Mouse (Mus musculus) common myeloid progenitor, adult 5-6 weeks (primary cell): ENCODE measurements around the gene Kif13a. TPM values are rescaled to one million over a fixed set of nuclear protein-coding genes. Genes with fewer than 3 reads are reported as not detected.

Source experiments
- ATAC-seq: replicated peaks from 2 replicates; pipeline ENCODE4 v1.8.0; 2016; ENCODE audit warnings: low read depth, mild to moderate bottlenecking, moderate TSS enrichment, inconsistent platforms; ENCODE audit not compliant: poor library complexity, severe bottlenecking
- total RNA-seq: library from RNA; stranded (forward); fragments of 200-1000, 187-1606 nt; gene quantifications from 2 replicates; pipeline ENCODE4 v1.2.3, GENCODE M21; 2017

Kif13a gene
- 37.5 and 43.5 TPM in 2 replicates for total RNA-seq

DNA sequence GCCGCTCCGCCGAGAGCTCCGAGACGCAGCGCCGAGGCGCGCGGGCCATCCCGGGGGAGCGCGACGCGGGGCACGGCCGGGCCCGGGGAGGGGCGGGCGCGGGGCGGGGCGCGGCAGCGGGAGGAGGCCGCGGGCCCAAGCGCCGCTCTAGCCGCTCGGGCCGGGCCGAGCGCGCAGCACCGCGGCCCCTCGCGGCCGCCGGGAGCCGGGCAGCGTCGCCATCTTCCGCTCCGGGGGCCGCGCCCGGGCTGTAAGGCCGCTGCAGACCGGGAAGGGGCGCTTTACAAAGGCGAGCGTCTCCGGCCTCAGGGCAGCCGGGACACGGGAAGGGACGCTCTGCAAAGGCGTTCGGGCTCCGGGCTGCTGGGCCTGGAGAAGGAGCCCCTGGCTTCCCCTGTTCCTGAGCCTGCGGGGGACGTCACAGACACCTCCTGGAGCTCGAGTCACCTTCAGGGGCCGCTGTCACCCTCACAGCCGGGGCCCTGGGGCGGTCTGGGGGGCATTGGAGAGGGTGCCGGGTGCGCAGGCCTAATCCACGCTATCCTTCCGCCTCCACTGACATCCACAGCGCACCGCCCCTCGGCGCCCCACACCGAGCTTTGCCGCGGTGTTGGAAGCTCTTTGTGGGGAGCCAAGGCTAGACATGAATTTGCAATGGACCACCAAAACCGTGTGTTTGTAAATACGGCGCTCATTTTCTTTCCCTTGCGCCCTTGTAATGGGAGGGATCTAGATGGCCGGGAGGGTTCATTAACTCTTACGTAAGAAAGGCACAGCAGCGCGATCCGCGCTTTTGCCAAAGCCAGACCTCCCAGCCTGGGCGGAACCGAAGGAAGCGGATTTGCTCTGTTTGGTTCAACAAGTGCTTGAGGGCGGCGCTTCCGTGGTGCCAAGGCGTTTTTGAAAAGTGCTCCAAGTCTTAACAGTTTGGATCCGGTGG, at the start of gene Kif13a:
Gene Kif13a (minus strand): TSS at position 149 of the 940 bp plus-strand sequence.
- ATAC-seq: peak; percentile 71

DNA sequence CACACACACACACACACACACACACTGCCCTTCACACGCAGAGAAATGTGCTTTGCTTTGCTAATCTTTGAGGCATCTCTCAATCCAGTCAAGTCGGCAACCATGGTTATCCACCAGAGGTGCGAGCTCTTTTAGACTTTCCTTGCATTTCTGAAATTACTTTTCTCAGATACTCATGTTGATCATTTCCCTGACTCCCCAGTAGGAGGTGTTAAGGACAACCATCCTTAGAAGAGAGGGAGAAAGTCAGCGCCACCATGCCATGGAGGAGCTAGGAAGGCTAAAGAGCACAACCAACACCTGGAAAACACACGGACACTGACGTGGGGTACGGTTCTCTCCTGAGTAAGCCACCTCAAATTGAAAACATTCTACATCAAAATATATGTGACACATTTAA, 46.9 kb upstream of the Kif13a start:
- no peak for ATAC-seq

DNA sequence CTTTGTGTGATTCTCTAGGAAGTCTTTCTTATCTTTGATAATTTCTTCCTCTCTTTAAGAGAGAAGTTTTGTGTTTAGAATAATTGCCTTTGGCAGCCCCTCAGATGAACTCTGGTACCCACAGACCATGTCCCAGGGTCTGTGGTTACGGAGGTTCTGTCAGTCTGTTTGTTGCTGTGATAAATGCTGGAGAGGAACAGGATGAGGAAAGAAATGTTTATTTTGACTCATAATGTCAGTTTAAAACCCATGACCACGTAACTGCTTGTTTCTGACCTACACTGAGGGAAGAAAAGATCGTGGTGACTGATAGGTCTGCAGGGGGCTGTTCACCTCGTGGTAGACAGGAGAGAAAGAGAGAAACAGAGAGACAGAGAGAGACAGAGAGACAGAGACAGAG, 46.3 kb upstream of the Kif13a start:
- ATAC-seq: peak; percentile 67

DNA sequence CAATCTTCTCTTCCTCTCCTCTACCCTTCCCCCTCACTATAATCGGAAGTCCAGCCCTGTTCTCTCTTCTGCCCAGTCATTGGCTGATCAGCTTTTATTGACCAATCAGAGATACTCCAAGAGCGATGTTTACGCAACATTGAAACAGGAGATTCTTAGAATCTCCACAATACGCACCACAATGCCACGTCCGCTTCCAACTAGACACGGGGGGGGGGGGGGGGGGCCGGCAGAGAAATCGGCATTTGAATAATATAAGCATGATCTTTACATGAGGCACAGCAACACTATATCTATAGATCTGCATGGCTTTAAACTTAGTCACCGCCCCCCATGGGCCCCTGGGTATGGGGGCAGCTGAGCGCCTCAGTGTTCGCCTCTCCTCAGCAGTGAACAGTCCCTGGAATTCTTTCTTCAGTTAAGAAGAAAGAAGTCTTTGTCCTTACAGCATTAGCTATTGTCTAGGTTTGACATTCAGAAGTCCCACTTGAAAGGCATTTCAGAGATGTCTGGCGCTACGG, 45.4 kb upstream of the Kif13a start:
- no peak for ATAC-seq

DNA sequence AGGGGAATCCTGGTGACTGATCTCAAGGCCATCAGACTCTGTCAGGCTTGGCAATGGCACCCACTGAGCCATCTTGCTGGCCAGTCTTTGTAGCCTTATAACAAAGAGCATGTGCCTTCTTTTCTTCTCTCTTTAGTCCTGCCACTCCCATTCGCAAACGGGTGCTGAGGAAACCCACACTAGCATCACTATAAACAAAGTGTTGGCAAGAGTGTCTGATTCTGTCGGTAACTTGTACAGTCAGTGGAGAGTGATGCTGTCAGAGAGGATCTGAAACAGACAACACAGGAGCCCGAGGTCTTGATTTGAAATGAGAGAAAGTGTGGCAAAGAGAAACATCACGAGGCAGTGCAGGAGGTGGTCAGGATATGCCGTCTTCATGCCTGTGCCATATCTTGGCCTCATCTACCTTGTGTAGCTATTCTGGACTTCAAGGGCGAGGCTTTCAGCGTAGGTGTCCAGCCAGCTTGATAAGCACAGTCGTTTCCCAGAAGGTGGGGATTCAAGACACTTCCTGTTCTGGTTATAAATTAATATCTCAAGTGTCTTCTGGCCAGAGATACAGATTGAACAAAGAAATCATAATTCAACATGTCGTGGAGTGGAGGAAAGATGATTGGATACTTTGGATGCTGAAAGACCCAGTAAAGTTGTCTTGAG, 40.7 kb upstream of the Kif13a start:
- ATAC-seq: no peak

GRCm38 (mm10) chr13:46968626-46969025, 39.0 kb upstream of the Kif13a start:
- no peak for ATAC-seq

- no peak for ATAC-seq
Measured at GRCm38 (mm10) chr13:46967308-46967707, 37.6 kb upstream of the Kif13a start.

- no peak for ATAC-seq
Measured at GRCm38 (mm10) chr13:46960878-46961474, 31.3 kb upstream of the Kif13a start.

DNA sequence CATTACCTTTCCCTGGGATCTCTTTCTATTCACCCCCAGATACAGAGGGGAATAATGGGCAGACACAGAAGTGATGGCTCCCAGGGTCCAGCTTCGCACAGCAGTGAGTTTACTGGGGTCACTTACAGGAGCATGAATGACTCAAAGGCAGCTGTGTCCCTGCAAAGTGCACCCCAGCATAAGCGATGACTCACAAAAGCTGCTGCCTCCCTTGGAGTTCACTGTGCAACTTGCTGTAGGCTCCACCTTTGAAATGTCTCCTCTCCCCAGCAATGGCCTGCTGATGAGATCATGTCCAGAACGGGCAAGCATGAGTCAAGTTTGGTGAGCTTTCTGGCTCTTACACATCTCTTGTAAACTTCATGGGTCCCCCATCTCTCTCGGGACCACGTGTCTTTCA, 29.5 kb upstream of the Kif13a start:
- no peak for ATAC-seq

GRCm38 (mm10) chr13:46951212-46951611, 21.5 kb upstream of the Kif13a start:
- no peak for ATAC-seq

GRCm38 (mm10) chr13:46949741-46950140, 20.1 kb upstream of the Kif13a start:
- ATAC-seq: no peak

- ATAC-seq: peak; percentile 66
Measured at GRCm38 (mm10) chr13:46948027-46948426, 18.4 kb upstream of the Kif13a start.

DNA sequence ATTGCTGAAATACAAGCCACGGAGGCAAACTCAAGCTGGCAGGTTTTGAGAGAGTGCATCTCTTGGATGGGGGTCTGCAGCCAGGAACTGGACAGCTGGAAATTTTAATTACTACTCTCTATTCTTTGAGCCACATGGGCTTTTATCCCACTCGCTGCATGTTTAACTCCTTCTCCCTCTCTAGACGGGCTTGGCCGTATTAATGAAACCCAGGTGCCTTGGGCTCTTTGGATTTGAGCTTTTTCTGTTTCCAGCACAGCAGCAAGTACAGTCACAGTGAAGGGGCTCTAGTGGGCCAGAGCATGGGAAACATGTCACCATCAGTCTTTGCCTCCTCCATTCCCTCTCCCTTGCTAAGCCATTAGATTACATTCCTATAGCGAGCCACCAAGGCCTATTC, 16.4 kb upstream of the Kif13a start:
- no peak for ATAC-seq

GRCm38 (mm10) chr13:46945256-46945655, 15.6 kb upstream of the Kif13a start:
- ATAC-seq: no peak

DNA sequence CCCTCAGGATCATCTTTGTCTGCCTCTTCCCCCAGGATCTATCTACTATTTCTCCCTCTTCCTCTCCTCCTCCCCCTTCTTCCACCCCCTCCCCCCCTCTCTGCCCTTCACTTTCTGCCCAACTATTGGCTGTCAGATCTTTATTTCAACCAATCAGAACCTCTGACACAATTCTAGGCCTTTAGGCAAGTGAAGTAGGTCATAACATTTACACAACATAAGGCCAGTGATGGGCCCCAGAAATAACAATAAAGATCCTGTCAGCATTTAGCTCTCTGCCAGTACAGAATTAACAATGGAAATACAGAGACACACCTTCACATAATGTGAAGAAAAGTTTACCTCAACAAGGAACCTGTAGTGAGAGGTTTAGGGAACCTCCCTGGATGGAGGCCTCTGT, 13.6 kb upstream of the Kif13a start:
- ATAC-seq: no peak

DNA sequence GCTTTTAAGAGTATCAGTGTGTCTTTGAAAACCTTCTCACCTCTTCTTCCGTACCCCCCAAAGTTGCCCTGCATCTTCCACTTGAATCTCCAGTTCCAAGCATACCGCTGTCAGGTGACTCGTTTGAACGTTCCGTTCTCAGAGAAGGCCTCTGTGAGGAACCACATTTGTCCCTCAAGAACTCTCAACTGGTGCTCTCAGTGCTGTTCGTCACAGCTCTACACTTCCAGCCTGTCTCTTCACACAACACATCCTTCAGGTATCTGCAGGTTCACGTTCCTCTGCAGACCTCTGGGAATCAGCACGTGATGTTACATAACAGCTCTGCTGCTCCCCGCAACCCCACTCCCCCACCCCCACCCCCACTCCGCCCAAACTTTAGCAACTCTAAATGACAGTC, 4.4 kb upstream of the Kif13a start:
- ATAC-seq: no peak

DNA sequence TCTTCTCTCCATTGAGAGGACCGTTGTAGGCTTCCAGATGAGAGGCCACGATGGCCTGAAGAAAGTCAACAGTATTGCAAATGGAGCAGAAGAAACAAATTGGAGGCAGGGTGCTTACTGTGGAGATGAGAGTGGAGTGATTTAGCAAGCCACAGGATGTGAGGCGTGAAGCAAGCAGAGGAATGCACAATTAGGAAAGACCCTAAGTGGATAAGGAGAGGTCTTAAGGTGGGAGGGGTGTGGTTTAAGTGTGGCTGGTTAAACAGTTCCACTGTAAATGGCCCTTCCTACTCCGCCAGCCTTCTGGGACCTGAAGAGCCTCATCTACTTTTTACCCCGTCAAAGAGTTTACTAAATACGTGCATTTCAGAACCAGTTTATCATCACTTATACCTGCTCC, 3.2 kb upstream of the Kif13a start:
- ATAC-seq: no peak

DNA sequence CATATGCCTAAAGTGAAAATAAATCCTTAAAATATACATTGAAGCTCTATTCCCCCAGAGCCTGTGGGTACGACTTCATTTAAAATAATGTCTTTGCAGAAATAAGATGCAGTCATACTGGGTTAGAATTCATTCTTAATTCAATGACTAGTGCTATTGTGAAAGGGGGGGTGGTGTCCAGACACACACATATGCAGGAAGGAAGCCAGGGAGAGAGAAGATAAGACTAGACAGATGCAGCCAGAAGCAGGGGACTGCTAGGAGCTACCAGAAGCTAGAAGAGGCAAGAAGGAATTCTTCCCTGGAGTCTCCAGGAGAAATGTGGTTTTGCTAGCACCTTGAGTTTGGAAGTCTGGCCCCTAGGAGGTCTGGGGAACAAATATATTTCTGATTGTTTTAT, 2.4 kb upstream of the Kif13a start:
- peak; percentile 60 for ATAC-seq

DNA sequence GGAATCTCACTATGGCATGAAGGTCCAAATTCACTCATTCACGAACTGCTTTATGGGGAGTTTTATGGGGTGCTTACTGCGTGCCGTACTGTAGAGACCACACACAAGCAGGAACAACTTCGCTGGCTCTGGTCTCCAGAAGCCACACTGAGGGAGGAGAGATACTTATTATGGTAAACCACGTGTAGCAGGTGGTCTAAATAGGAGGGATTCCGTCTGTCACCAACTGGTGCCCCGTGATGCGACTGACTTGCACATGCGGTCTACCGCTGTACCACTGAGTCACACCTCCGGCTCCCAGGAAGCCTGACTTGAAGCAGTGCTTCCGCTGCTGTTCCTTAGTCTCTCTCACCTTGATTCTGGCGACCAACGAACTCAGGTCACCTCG, 986 bp upstream of the Kif13a start:
- peak; percentile 53 for ATAC-seq

DNA sequence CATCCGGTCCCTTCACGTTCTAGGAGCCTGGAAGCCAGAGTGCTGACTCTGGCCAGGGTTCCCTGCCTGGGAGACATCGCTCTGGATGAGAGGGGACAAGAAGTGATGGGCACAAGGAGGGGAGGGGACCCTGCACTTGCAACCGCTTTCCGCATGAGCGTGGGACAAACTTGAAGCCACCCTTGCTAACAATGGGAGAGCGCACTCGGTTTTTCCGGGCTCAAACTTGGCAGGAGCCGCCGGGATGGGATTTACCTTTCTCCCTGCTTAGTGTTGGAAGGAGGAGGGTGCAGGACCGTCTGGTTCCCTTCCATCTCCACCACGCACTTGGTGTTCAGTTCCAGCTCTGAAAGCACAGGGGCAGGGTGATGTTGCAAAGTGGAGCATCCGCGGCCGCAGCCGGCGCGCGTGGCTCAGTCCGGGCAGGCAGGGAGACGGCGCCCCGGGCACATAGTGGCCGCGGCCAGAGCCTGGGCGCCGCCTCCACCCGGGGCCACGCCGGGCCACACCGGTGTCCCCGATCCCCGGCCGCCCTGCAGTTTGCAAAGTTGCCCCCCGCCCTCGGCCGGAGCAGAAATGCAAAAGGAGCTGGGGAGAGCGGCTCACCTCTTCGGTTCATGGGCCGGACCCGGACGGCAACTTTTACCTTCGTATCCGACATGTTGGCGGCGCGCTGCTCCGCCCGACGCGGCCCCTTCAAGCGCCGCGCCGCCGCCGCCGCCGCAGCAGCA, 541 bp downstream of the Kif13a start:
- no peak for ATAC-seq
